Mouse (Mus musculus) small intestine, adult 2 months (tissue): ENCODE measurements around the gene Plekha8.

Source experiments
- CTCF ChIP-seq: fragments of 200-500 bp; IDR thresholded peaks from 2 replicates; pipeline ENCODE4 v1.5.1; 2012; ENCODE audit warnings: low read depth, mild to moderate bottlenecking, control low read depth, inconsistent platforms, low read length, moderate library complexity, mixed read lengths; ENCODE audit not compliant: insufficient replicate concordance, insufficient read length; ENCODE audit errors: extremely low read depth
- POLR2A ChIP-seq: fragments of 200-500 bp; IDR thresholded peaks from 2 replicates; pipeline ENCODE4 v1.6.1; 2012; ENCODE audit warnings: low read depth, mild to moderate bottlenecking, control low read depth, inconsistent platforms, low read length, moderate library complexity

DNA sequence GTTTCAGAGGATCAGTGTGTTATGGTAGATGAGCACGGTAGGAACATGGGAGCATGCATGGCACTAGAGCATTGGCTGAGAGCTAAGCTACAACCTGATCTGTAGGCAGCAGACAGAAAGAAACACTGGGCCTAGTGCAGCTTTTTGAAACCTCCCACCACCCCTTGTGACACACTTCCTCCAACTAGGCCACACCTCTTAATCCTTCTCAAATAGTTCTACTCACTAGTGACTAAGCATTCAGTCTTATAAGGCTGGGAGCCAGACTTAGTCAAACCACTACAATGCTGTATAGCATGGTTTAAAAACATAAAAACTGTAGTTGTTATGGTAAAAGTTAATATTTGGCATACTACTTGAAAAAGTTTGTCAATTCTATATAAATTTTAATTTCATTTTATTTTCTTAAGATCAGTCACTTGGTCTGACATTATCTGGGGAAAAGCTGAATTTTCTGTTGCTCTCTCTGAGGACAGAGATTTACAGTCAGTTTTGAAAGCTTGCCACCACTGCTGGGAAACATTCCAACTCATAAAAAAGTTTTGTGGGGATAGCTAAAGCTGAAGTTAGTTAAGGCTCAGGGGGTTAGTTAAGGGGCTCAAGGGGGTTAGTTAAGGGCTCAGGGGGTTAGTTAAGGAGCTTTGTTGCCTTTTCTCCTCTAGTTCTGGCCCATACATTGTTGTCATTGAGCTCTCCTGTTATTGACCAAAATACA lies 9.2 kb downstream of the Plekha8 start:
- TF ChIP-seq CTCF (no peak), POLR2A (no peak)
